Mouse (Mus musculus) cerebellum, postnatal 36 days (tissue): ENCODE measurements around the gene Fam227b.

Experiments
- DNase-seq, 2 experiments: peaks; one replicate each; pipeline ENCODE4 v3.0.0; 2021 to 2022; ENCODE audit warnings: mixed read lengths in 2 of 2

Fam227b gene

DNA sequence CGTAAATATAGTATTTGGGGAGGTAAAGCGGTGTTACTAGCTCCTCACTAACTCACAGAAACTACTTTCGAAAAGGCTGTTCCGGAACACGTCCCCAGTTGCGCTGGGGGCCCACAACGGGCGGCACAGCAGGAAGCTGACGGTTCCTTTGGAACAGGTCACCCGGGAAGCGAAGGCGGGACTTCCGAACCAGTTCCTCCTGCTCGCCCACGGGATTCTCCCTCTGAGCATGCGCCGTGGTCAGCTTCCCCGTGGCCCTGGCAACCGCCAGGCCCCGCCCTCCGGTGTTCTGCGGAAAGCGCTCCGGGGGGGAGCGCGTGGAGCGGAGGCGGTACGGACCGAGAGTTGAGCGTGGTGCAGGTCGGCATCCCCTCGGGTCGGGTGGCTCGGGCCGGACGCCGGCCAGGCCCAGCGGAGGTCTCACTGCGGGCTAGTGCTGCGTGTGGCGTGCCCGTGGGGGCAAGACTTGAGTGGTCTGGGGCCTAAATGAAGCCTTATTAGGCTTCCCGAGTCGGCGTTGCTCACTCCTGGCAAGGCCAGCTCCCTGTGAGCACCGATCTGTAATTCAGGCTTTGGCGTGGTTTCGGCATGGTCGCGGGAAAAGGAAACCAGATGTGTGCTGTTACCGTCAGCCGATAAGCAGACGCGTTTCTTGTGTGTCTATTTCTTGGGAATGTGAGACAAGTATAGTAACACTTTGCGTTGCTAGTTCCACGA lies at the start of gene Fam227b, which contains the start of gene Dtwd1:
Fam227b (minus strand) TSS at position 150 of the 717 bp plus-strand sequence.
Dtwd1 (plus strand) TSS at position 287 of the 717 bp plus-strand sequence.
- DNase-seq, result peak; percentile 96 to 98

DNA sequence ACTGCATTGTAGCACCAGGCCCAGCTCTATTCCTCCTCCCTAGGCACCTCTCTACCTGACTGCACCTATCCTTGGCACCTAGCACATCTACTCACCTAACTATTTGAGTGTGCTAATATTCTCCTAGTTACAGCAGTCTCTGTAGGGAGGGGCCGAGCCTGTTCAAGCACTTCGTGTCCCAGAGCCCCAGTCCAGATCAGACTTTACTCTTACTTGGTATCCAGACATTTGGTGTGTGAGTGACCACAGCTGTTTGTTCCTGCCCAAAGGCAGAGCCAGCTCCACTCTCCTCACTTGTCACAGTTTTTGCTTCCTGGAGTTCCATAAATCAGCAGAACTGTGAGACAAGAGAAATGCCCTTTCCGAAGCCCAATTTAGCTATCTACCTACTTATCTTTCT lies 47.2 kb upstream of the Fam227b start:
- no peak for DNase-seq

DNA sequence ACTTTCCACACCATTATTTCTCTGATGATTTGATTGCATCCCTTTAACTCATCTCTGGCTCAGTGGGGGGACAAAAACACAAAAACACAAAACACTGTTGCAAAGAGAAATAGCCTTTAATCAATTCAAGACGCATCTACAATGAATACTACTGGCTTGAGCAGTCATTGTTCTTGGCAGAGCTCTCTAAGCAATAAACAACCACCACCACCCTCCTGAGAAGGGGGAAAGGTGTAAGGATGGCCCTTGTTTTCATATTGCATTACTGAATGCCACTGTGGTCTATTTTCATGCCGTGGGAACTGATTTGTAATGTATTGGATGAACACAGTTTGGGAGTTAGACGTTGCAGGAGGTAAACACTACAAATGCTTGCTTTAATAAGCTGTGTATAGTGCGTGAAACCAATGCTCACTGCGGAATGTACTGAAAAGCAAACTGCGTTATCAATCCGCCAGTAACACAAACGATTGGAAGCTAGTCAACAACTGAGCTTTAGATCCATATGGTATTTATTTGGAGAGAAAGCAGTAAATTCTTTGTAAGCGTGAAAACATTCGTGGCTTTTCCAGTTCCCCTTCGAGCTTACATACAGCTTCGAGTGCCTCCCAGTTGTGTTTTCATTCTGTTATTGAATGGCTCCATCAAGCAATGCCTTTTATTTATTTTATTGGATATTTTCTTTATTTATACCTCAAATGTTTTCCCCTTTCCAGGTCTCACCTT lies 44.0 kb upstream of the Fam227b start:
- no peak for DNase-seq

DNA sequence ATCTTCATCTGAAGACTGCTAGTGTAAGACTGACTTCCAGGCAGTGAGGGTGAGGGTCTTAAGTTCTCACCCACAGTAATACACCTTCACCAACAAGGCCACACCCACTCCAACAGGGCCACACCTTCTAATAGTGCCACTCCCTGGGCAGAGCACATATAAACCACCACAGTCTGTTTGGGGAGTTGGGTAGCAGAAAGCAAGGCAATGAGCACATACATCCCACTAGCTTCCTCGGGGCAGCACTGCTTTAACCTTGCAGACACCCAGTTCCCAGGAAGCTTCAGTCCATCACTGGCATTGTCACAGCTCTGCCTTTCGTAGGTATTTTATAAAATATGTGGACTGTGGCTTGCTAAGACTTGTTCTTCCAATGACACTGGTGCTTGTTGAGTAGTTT lies 40.3 kb upstream of the Fam227b start:
- DNase-seq, result no peak

DNA sequence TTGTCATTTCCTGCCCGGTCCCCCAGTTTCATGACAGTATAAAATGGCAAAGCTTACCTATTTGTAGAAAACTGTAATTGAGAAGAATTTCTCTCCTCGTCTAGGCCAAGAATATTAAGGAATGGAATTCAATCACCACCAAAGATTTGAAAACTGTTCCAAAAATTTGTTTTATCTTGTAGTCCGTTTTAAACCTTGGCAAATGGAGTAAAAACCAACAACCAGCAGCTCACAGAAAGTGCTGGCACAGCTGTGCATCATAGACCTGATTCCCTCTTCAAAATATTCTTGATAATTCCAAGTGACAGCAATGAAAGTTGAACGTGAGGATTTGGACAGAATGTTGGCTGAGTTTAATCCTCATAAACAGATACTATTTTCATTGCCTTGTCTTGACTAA lies 39.5 kb upstream of the Fam227b start:
- no peak for DNase-seq

DNA sequence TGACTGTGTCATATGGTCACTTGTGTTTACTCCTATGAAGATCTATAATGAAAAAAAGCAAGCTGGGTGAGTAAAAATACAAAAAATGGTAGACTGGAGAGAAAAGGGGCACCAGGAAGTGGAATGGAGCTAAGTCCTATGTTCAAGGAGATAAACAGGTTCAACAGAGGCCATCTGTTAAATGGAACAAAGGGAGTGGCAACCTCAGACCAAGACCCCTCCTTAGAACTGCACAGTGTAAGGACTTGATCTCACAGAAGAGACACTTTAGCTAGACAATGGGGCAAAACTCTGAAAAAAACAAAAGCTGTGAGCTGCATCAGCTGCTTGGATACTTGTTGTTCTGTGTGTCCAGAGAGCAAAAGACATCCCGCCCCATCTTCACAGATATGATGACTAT lies 19.6 kb upstream of the Fam227b start:
- no peak for DNase-seq

DNA sequence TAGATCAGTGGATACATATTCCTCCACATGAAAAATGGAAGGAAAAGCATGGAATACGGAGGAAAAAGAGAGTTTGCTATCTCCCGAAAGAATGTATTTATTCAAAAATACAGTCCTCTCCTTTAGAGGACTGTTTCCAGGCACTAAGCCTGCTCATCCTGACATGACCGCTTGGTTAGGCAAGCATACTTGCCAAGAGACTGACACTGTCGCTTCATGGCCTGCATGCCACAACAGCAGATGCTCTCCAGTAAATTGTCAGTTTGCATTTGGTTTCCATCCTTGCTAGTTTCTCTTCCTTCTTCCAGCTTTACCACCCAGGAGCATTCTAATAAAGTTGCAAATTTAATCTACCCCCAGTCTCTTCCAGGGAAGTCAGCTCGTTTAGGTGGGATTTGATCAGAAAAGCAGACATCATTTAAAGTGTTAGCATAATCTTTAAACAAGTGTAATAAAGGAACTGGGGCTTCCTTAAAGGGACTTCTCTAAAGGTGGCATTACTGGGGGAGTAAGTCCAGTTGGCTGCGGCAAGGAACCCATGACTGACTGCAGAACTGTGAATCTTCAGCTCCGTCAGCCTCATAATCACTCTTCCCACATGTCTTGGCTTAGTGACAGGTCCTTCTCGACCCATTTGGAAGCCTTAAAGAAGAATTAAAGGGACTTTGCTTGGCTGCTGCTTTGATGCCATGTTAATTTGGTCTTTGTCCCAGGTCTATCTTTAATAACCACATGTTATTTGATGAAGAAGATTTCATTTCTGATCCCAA lies 15.2 kb upstream of the Fam227b start:
- no peak for DNase-seq

DNA sequence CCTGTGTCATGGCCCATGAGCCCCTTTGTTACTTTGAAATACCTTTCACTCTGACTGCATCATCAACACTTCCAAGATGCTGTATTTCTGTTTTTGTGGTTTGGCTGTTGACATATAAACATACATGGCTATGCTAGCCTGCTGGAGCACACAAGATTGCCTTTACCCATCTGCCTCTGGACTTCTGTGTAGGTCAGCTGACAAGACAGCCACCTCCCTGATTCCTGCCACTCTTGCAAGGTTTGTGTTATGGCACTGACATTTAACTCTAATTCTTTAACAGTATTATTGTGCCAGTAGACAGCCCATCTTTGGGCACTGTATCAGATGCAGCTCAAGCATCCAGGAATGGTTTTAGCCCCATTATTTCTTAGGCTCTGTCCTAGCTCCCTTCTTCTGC lies 14.5 kb upstream of the Fam227b start:
- no peak for DNase-seq

DNA sequence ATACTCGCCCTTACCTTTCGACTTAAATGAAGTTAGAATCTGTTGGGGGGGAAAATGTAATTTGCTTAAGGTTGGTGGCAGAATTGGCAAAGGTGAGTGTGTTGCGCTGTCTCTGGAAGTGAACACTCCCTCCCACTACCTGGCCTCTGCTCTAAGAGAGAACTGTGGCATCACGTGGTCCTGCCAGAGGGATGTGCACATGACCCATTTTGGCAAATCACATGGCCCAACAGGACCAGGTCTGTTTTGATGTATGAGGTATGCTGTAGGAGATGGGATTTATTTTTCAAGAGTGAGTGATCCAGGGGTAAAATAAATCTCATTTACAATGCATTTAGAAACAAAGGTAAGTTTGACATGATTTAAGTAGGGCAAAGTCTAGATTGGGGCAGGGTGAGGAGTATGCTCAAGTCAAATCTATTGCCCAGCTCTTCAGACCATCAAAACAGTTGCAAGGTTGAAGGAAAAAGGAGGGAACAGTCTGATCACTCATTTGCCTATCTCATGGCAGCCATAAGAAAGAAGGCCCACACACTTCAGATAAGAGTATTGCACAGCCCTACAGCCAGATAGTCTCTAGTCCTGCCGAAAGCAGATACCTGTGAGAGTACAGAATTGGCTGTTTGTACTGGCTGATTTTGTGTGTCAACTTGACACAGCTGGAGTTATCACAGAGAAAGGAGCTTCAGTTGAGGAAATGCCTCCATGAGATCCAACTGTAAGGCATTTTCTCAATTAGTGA lies 13.6 kb upstream of the Fam227b start:
- DNase-seq, result no peak

DNA sequence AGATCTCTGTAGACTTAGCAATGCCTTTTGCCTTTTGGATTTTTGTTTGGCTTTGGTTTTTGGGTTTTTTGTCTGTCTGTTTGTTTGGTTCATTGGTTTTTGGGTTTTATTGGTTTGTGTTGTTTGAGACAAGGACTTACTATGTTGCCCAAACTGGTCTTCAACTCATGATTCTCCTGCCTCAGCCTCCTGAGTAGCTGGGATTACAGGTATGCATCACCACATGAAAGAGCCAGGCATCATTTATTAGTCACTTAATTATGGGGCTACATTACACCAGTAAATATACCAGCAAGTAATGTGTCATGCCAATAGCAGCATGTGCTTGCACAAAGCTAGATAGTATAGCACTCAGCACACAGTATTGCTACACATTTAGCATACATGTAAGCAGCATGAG lies 4.1 kb downstream of the Fam227b start:
- no peak for DNase-seq

DNA sequence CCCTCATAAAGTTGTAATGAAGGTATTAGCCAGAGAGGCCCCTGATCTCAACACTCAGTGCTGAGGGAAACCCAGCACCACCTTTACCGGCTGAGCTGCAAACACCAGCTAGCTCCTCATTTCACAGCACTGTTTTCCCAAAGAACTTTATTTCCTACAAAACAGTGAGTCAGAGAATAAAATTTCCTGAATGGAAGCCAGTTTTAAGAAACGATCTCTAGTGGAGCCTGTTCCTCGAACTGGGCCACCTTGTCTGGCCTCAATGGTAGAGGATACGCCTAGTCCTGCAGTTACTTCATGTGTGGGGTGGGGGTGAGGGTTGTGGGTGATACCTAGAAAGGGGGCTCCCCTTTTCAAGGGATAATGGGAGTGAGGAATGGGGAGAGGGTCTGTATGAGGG lies 57.2 kb downstream of the Fam227b start:
- DNase-seq, result no peak

DNA sequence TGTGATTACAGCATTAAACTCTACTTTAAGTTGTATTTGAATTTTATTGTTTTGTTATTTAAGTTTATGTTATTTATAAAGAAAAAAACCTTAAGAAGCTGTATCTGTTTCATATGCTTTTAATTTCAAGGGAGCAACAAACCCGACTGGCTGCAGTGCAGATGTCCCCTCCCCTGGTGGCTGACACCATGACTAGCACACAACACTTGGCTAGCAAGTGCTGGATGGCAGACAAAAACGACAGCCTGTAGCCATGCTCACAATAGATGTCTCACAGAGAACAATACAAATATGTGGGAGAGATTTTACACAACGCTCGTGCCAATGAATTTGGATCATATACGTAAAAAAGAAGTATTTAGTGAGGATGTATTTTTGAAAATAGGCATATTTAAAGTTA lies 61.4 kb downstream of the Fam227b start:
- DNase-seq, result no peak

DNA sequence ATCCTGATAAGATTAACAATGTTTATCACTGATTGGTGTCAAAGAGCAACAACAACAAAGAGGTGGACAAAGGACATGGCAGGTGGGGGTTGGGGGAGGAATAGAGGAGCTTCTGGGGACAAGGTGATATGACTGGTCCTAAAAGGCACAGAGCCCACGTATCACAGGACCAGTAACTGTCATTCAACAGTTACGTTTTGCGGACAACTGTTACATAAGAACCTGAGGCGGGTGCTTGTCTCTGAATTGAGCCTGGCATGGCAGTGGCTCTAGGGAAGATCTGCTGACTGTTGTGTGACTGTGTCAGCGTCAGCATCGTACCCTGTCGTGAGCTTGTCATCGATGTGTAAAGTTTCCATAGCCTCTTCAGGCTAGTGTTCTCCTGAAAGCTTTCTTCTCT lies 65.6 kb downstream of the Fam227b start:
- DNase-seq, result no peak

DNA sequence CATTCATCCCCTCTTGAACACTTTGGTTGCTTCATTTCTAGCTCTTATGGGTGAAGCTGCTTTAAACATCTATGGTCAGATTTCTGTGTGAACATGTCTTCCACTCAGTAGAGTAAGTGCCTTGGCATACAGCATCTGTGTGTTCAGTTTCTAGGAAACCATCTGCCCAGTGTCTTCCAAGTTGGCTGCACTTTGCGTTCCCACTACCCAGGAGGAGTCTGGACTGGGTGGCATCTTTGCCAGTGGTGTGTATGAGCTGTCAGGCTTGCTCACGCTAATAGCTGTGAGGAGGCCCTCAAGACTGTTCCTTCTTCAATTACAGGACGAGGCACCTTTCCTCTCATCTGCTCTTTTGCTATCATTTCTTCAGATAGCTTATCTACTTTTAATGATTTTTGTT lies 67.5 kb downstream of the Fam227b start:
- no peak for DNase-seq

DNA sequence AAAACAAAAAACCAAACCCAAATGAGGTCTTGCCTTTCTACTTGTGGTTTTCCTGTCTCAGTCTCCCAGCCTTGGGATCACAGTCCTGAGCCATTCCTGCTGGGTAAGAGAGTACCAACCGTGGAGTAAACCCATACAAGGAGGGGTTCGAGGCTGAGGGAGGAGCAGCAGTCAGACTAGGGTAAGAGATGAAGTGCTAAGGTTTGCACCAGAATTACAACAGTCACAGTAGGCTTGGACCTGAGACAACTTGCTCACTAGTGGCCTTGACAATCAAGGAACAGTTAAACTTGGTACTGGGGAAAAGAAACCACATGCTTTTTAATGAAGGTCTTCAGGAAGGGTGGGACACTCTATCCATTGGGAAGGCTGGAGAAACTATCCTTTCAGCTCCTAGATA lies 72.7 kb downstream of the Fam227b start:
- no peak for DNase-seq

DNA sequence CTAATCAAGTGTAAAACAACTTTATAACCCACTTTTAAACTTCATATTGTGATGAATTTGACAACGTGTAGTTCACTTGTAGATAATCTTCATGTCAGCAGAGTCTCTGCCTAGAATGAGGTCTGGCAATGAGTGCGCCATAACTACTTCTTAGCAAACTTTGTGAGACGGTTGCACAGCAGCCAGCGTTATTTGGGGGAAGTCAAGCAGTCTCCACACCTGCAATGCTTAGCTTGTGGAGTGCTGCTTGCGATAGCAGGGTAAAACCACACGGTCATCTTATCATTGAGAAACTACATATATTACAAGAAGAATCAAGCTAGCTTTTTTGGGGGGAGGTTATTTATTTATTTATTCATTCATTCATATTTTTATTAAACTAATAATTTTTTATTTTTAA lies 75.3 kb downstream of the Fam227b start:
- no peak for DNase-seq

DNA sequence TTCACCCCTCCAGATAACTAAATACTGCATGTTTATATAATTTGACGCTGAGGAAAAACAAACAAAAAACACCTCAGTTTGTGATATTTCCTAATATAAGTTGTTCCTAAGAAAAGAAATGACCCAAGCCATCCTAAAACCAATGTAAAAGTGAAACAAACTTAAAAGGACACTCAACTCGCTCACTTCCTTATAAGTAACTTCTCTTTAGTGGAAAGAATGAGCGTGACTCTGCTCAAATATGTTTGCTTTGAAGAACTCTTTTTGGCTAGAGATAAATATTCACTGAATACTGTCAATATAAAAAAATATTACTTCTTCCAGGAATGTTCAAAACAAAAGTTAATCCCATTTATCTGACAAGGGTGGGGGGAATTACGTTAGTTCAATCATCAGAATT lies 78.1 kb downstream of the Fam227b start:
- no peak for DNase-seq

DNA sequence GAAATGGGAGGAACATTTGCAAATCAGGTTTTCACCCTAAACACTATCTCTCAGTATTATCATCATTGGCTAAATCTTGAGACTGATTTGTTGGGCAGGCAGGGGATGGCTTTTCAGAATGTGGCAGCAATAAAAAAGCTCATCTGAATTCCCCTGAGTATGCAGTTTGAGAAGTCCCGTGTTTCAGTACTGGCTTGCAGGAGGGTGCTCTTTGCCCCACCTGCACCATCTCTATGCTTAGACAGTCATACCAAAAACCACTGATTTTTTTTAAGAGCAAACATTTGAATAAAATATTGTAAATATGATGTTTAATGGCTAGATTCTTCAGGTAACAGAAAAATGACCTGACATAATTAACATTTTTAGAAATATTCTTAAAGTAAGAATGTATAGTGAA lies 82.1 kb downstream of the Fam227b start:
- no peak for DNase-seq

DNA sequence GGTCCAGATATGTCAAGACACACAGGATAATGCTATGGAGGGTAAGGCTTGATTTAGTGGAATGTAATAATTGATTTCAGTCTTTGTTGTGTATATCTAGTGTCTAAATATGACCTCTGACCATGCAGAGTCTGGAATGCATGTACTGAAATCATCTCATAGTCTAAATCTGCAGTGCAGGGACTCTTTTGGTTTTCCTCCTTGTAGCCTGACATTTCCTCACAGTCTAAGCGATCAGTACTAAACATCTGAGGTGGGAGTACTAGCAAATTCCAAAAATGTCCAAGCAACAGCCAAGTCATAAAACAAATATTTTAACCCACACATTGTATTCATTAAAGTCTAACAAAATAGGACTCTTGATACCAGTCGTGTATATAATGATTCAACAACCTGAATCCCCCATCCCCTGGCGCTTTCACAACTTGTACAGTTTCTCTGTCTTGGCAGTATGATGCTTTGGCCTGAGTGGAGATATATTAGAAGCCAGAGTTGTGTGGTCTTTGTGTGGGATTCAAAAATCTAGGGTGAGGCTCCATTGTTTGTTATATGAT lies 86.4 kb downstream of the Fam227b start:
- no peak for DNase-seq

DNA sequence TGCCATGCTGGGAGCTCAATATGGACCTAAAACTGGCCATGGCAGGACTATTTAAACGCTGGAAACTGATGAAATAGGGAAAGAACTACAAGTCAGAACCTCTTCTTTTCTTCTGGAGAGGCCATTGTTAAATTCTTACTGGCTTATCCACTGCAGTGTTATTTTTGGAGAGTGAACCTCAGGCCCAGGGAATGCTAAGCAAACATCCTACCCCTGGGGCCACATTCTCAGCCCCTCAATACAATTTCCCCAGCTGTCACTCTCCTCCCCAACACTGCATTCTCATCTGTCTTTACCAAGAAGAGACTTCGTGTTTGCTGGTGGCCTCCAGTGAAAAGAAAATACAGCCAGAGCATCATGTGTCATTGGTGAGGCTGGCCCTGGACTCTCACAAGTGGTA lies 87.0 kb downstream of the Fam227b start:
- DNase-seq, result no peak

DNA sequence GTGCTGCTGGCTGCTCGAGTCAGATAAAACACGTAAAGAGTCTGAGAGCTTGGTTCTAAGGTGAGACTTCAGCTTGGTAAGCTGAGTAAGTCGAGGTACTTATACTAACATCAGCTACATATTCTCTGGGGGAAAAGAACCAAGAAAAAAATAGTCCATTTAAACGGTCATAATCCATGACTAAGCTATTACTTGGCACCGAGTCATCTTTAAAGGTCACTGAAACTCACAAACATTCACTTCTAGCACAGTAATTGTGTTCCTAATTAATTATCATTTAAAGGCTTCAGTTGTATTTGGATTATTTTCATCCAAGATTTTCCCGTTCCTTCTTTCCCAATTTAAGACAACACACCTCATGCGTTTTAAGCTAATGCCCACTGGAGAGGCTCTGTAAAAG lies 88.9 kb downstream of the Fam227b start:
- no peak for DNase-seq

DNA sequence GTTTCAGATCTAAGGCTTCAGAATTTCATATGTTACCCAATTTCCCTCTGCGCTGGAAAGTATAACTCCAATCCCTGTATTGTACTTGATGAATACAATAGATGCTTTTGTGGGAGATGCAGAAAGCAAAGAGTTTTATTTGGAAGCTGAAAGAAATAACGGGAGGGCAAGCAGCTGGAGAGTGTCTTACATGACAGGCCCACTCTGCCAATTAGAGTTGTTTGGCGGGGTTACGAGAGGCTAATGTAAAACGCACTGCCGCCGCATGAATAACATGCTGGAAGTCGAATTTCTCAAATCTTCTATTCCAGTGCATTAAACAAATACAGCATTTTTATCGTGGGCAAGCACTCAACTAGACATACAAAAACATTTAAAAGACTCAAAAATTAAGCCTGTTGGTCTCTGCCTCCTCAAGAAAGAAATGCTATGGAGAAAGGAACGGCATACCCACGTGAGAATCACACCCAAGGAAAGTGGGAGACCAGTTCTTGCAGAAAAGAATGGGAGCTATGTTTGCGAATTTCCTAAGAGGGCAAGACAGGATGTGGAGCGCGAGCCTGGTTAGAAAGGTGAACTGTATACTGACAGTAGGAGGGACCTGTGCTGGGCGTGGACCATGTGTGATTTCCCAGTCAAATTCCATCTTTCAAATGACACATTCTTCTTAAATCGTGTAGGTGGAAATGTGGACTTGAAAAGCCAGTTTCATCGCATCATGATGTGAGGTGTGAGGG lies 90.6 kb downstream of the Fam227b start:
- DNase-seq, result no peak
